Mouse (Mus musculus) C2C12 (cell line): Measurements from ENCODE around the gene Jup.

Experiments
- CEBPB ChIP-seq: IDR thresholded peaks from one replicate; pipeline ENCODE4 v1.6.1; 2011; ENCODE audit warnings: low read depth, mild to moderate bottlenecking, control low read depth, moderate library complexity
- CTCF ChIP-seq: IDR thresholded peaks from one replicate; pipeline ENCODE4 v1.5.1; 2011; ENCODE audit not compliant: control insufficient read depth, insufficient read depth, insufficient read length
- MAX ChIP-seq: IDR thresholded peaks from one replicate; pipeline ENCODE4 v1.6.1; 2011; ENCODE audit warnings: mild to moderate bottlenecking, control low read depth
- MYOG ChIP-seq: IDR thresholded peaks from one replicate; pipeline ENCODE4 v1.6.1; 2011; ENCODE audit not compliant: control insufficient read depth, insufficient read length; ENCODE audit errors: extremely low read depth
- USF1 ChIP-seq: IDR thresholded peaks from one replicate; pipeline ENCODE4 v1.6.1; 2011; ENCODE audit warnings: low read depth, mild to moderate bottlenecking, control low read depth, moderate library complexity

GRCm38 (mm10) chr11:100388588-100388987 is 9.0 kb downstream of the Jup start:
- TF ChIP-seq CTCF (no peak), USF1 (no peak), MAX (no peak), CEBPB (no peak), MYOG (no peak)
